Mouse (Mus musculus): Measurements from ENCODE around the gene Nudt8. TPM values are rescaled to one million over a fixed set of nuclear protein-coding genes. Genes with fewer than 3 reads are reported as not detected.
"Not testable (repeated sequence)": the region's sequence is repeated elsewhere in the genome, so short reads cannot be mapped to it uniquely, and the experiment has no call there.

The Nudt8 gene
- polyA plus RNA-seq (2014; fragmentation: Nextera tagmentation; extraction: Ambion mirVana): 26.8 and 30.3 TPM in 2 replicates

DNA sequence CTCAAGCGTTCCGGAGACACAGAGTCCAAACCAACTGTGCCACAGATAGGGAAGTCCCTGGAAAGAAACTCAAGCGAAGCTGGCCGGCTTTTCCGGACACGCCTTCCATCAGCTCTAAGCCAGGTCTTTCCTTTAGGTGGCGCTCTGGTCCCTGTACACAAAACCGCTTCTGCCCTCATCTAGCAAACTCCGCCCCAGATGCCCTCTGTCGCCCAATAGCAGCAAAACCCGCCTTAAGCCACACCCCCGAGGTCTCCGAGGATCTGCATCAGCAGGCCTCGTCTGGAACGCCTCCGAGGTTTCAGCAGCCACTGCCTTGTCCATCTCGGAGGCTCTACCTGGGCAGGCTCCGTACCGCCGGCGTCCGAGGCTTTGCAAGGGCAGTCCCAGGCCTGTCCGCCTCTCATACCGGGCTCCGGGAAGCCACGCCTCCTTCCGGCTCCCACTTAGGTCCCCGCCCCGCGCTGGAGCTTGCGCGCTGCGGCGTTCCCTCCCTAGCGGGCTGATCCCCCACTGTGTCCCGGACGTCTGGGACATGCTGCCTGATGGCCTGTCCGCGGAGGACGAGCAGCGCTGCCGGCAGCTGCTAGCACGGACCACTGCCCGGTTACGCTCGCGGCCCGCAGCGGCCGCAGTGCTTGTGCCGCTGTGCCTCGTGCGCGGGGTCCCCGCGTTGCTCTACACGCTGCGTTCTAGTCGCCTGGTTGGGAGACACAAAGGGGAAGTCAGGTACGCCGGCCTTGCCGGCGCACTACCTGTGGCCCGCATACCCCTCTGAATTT, at the start of gene Nudt8, which contains the start of gene Gm49405:
TSS of gene Nudt8 (plus strand) at position 462 of the 782 bp plus-strand sequence.
TSS of gene Gm49405 (plus strand) at position 508 of the 782 bp plus-strand sequence.
- Histone ChIP-seq H3K27me3 (ENCODE audit: control insufficient read depth, insufficient read depth, low read length) (no peaks in the 10 kb centered on the region), H3K4me2 (ENCODE audit: low read length) (peak within 1 kb of the TSS; percentile 89), H3K9ac (replicated peaks; ENCODE audit: low read length) (peak within 1 kb of the TSS; percentile 68), H3K4me1 (ENCODE audit: control insufficient read depth, insufficient read depth, low read length) (peaks cover 16% of the 10 kb centered on the region), H3K36me3 (ENCODE audit: control insufficient read depth, insufficient read depth, low read length) (peaks cover 4% of the 10 kb centered on the region), H3K9me3 (ENCODE audit: control insufficient read depth, low read length) (no peaks in the 10 kb centered on the region), H3K4me3 (replicated peaks; ENCODE audit: low read depth, low read length) (peak within 1 kb of the TSS; percentile 54), H3K27ac (replicated peaks; ENCODE audit: low read depth, low read length) (peak within 1 kb of the TSS; percentile 95)
- under 1% methylated on average over 64 of the region's 64 CpGs for WGBS
- peak; percentile 90 for ATAC-seq (ENCODE audit: low FRiP score, low TSS enrichment)
- peak; percentile 97 for DNase-seq

DNA sequence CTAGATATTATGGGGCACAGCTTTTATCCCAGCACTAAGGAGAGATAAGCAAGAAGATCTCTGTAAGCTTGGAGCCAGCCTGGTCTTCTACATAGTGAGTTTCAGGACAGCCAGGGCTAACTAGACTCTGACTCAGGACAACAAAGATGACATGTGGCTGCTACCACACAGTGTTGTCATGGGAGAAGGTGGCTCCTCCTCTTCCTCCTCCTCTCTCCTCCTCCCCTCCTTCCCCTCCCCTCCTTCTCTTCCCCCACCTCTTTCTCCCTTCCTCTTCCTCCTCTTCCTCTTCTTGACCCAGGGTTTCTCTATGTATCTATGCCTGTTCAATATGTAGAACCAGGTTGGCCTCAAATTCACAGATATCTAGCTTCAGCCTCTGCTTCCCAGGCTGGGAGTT, 48.9 kb upstream of the Nudt8 start:
- Histone ChIP-seq H3K4me1 (ENCODE audit: control insufficient read depth, insufficient read depth, low read length) (no peaks in the 10 kb centered on the region), H3K27ac (replicated peaks; ENCODE audit: low read depth, low read length) (no peak overlapping the region), H3K9me3 (ENCODE audit: control insufficient read depth, low read length) (no peaks in the 10 kb centered on the region), H3K27me3 (ENCODE audit: control insufficient read depth, insufficient read depth, low read length) (no peaks in the 10 kb centered on the region), H3K4me2 (ENCODE audit: low read length) (no peak overlapping the region), H3K36me3 (ENCODE audit: control insufficient read depth, insufficient read depth, low read length) (no peaks in the 10 kb centered on the region), H3K4me3 (replicated peaks; ENCODE audit: low read depth, low read length) (no peak overlapping the region), H3K9ac (replicated peaks; ENCODE audit: low read length) (no peak overlapping the region)
- DNase-seq: no peak
- no peak for ATAC-seq (ENCODE audit: low FRiP score, low TSS enrichment)

DNA sequence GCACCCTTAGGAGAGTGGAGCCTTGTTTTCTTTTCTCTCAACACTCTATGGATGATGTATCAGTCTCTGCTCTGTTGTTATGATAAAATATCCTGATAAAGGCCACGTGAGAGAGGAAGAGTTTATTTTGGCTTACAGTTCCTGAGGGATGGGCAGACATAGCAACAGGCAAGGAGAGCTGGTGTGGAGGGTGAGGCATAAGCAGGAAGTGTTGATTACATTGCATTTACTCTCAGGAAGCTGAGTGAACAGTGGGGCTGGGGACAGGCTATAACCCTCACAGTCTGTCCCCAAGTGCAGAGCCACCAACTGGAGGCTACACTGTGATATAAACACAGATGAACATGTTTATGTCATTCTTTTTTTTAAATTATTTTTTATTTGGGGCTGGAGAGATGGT, 48.3 kb upstream of the Nudt8 start:
- no peak overlapping the region for H3K4me2 ChIP-seq (ENCODE audit: low read length)
- H3K36me3 ChIP-seq (ENCODE audit: control insufficient read depth, insufficient read depth, low read length): no peaks in the 10 kb centered on the region
- no peaks in the 10 kb centered on the region for H3K9me3 ChIP-seq (ENCODE audit: control insufficient read depth, low read length)
- DNase-seq: no peak
- no peak overlapping the region for H3K9ac ChIP-seq (replicated peaks; ENCODE audit: low read length)
- no peak overlapping the region for H3K27ac ChIP-seq (replicated peaks; ENCODE audit: low read depth, low read length)
- 57% methylated on average over 1 of the region's 1 CpGs for WGBS
- ATAC-seq (ENCODE audit: low FRiP score, low TSS enrichment): no peak
- H3K4me3 ChIP-seq (replicated peaks; ENCODE audit: low read depth, low read length): no peak overlapping the region
- no peaks in the 10 kb centered on the region for H3K4me1 ChIP-seq (ENCODE audit: control insufficient read depth, insufficient read depth, low read length)
- no peaks in the 10 kb centered on the region for H3K27me3 ChIP-seq (ENCODE audit: control insufficient read depth, insufficient read depth, low read length)

DNA sequence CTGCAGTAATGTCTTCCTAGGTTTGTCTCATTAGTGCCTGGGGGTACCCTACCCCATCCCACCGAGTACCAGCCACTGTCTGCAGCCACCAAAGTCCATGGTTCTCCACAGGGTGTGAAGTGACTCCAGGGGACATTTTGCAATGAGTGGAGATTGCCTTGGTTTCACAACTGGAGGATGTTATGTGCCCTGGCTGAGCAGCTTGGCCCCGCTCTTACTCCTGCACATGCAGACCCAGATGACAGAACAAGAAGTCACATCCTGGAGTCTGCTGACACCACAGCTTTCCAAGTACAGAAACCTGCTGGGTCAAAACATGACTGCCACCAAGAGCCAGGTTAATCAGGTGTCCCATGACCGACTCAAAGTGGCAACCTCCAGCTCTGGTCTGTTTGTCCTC, 45.3 kb upstream of the Nudt8 start:
- Histone ChIP-seq H3K4me2 (ENCODE audit: low read length) (no peak overlapping the region), H3K27me3 (ENCODE audit: control insufficient read depth, insufficient read depth, low read length) (no peaks in the 10 kb centered on the region), H3K36me3 (ENCODE audit: control insufficient read depth, insufficient read depth, low read length) (no peaks in the 10 kb centered on the region), H3K9me3 (ENCODE audit: control insufficient read depth, low read length) (no peaks in the 10 kb centered on the region), H3K4me3 (replicated peaks; ENCODE audit: low read depth, low read length) (no peak overlapping the region), H3K27ac (replicated peaks; ENCODE audit: low read depth, low read length) (no peak overlapping the region), H3K4me1 (ENCODE audit: control insufficient read depth, insufficient read depth, low read length) (no peaks in the 10 kb centered on the region), H3K9ac (replicated peaks; ENCODE audit: low read length) (no peak overlapping the region)
- no peak for DNase-seq
- WGBS: 86% methylated on average over 3 of the region's 3 CpGs
- no peak for ATAC-seq (ENCODE audit: low FRiP score, low TSS enrichment)

DNA sequence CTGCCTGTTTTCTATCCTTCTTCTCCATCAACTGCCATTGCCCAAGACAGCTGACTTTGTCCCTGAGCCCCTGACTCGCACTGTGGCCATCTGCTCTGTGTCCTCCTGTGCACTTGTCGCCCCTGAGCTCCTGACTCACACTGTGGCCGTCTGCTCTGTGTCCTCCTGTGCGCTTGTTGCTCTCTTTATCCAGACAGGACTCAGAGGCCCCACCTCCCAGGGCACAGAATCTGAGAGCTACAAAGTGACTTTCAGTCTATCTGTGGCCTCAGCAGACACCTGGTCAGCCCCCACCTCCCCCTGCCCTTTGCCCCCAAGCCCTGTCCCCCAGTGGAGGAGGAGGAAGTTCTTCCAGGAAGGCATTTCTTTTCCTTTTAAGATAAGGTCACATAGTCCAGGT, 44.6 kb upstream of the Nudt8 start:
- Histone ChIP-seq H3K9me3 (ENCODE audit: control insufficient read depth, low read length) (no peaks in the 10 kb centered on the region), H3K4me2 (ENCODE audit: low read length) (no peak overlapping the region), H3K4me1 (ENCODE audit: control insufficient read depth, insufficient read depth, low read length) (no peaks in the 10 kb centered on the region), H3K36me3 (ENCODE audit: control insufficient read depth, insufficient read depth, low read length) (no peaks in the 10 kb centered on the region), H3K4me3 (replicated peaks; ENCODE audit: low read depth, low read length) (no peak overlapping the region), H3K27ac (replicated peaks; ENCODE audit: low read depth, low read length) (no peak overlapping the region), H3K27me3 (ENCODE audit: control insufficient read depth, insufficient read depth, low read length) (no peaks in the 10 kb centered on the region), H3K9ac (replicated peaks; ENCODE audit: low read length) (no peak overlapping the region)
- ATAC-seq (ENCODE audit: low FRiP score, low TSS enrichment) (no peak), DNase-seq (no peak)
- 60% methylated on average over 4 of the region's 4 CpGs for WGBS

DNA sequence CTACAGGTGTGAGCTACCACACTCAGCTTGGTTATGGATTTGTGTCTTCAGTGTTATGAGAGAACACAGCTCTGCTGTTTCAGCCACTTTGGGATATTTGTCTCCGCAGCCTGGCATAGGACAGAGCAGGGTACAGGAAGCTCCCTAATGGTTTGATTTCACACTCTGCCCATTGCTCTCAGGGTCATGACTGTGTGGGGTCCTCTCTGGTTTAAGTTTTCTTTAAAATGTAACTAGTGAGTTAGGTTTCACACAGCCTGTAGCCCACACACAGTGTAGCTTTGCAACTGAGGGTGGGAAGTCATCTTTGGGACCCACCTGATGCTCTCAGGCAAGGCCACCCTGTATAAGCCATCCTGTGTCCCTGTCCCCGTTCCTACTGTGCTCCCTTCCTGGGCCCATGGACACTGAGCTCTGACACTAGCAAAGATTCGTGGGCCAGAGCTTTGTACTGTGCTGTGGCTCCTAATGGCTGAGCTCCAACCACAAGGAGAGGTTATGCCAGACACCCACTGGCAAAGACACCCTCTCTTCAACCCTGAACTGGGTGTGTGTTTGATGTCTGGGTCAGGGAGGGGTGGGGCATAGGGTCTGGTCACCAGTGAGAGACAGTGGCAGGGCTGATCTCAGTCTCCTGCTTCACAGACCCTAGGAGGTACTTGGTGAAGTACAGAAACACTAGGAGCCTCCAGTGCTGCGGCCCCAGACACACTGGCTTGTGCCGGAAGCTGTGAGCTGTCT, 42.9 kb upstream of the Nudt8 start:
- not testable (repeated sequence) for ATAC-seq (ENCODE audit: low FRiP score, low TSS enrichment); H3K4me2 ChIP-seq (ENCODE audit: low read length); H3K36me3 ChIP-seq (ENCODE audit: control insufficient read depth, insufficient read depth, low read length); H3K27me3 ChIP-seq (ENCODE audit: control insufficient read depth, insufficient read depth, low read length); H3K9me3 ChIP-seq (ENCODE audit: control insufficient read depth, low read length); DNase-seq; H3K9ac ChIP-seq (replicated peaks; ENCODE audit: low read length); H3K27ac ChIP-seq (replicated peaks; ENCODE audit: low read depth, low read length); H3K4me3 ChIP-seq (replicated peaks; ENCODE audit: low read depth, low read length); H3K4me1 ChIP-seq (ENCODE audit: control insufficient read depth, insufficient read depth, low read length)
- 79% methylated on average over 5 of the region's 5 CpGs for WGBS

DNA sequence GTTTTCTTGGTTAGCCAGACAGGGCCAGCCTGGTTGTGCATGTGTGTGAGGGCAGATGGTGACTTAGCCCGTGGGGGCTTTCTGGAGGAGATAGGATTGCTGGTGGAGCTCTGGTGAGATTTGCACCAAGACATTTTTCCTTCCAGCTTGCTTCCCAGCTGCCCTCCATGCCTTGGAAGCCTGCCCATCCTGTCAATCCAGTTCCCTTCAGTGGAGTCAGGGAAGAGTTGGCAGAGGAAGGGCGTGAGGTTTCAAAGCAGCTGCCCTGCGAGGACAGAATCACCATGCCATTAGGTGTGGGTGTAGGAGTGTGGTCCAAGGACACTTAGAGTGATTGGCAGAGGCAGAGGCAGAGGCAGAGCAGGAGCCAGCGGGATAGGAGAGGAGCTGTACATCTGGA, 41.9 kb upstream of the Nudt8 start, which contains the start of gene Aldh3b3:
TSS of gene Aldh3b3 (plus strand) at position 176 of the 400 bp plus-strand sequence.
- Histone ChIP-seq H3K4me1 (ENCODE audit: control insufficient read depth, insufficient read depth, low read length) (no peaks in the 10 kb centered on the region), H3K9ac (replicated peaks; ENCODE audit: low read length) (no peak within 1 kb of the TSS), H3K36me3 (ENCODE audit: control insufficient read depth, insufficient read depth, low read length) (no peaks in the 10 kb centered on the region), H3K27me3 (ENCODE audit: control insufficient read depth, insufficient read depth, low read length) (no peaks in the 10 kb centered on the region), H3K4me2 (ENCODE audit: low read length) (no peak within 1 kb of the TSS), H3K9me3 (ENCODE audit: control insufficient read depth, low read length) (no peaks in the 10 kb centered on the region), H3K4me3 (replicated peaks; ENCODE audit: low read depth, low read length) (no peak within 1 kb of the TSS), H3K27ac (replicated peaks; ENCODE audit: low read depth, low read length) (no peak within 1 kb of the TSS)
- WGBS: 79% methylated on average over 4 of the region's 4 CpGs
- no peak for DNase-seq
- ATAC-seq (ENCODE audit: low FRiP score, low TSS enrichment): no peak

DNA sequence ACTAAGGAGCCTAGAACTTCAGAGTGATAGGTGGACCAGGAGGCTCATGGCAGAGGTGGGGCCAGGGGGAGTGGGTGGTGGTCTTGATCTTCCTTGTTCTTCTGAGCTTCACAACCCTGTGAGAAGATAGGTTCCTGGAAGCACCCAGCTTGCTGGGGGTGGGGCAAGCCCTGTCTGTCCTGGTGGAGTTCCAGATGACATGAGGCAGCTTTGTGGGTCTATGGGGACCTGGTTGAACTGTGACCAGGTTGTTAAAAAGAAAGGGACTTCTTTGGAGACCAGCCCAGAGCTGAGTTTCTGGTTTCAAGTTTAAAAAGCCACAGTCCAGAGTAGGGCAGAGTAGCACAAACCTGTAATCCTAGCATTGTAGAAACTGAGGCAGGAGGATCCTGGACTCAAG, 41.4 kb upstream of the Nudt8 start:
- no peaks in the 10 kb centered on the region for H3K9me3 ChIP-seq (ENCODE audit: control insufficient read depth, low read length)
- no peaks in the 10 kb centered on the region for H3K4me1 ChIP-seq (ENCODE audit: control insufficient read depth, insufficient read depth, low read length)
- no peak overlapping the region for H3K9ac ChIP-seq (replicated peaks; ENCODE audit: low read length)
- no peak overlapping the region for H3K27ac ChIP-seq (replicated peaks; ENCODE audit: low read depth, low read length)
- H3K4me3 ChIP-seq (replicated peaks; ENCODE audit: low read depth, low read length): no peak overlapping the region
- H3K4me2 ChIP-seq (ENCODE audit: low read length): no peak overlapping the region
- no peaks in the 10 kb centered on the region for H3K36me3 ChIP-seq (ENCODE audit: control insufficient read depth, insufficient read depth, low read length)
- DNase-seq: no peak
- H3K27me3 ChIP-seq (ENCODE audit: control insufficient read depth, insufficient read depth, low read length): no peaks in the 10 kb centered on the region
- ATAC-seq (ENCODE audit: low FRiP score, low TSS enrichment): no peak

DNA sequence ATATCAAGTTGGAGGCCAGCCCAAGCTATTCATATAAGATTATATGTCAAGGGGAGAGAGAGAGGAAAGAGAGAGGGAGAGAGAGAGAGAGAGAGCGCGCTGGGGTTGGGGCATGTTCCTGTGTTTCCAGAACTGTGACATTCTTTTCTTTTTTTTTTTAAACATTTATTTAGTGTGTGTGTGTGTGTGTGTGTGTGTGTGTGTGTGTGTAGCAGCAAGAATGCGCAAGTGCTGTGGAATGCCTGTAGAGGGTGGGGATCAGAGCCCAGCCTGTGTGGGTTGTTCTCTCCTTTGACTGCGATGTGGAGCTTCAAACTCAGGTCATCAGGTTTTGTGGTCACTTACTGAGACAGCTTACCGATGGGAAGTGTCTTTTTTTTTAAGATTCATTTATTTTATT, 40.2 kb upstream of the Nudt8 start:
- 90% methylated on average over 5 of the region's 5 CpGs for WGBS

More for the DNA sequence above, 40.2 kb upstream of the Nudt8 start:
- Histone ChIP-seq H3K9me3 (ENCODE audit: control insufficient read depth, low read length) (no peaks in the 10 kb centered on the region), H3K9ac (replicated peaks; ENCODE audit: low read length) (no peak overlapping the region), H3K36me3 (ENCODE audit: control insufficient read depth, insufficient read depth, low read length) (no peaks in the 10 kb centered on the region), H3K27ac (replicated peaks; ENCODE audit: low read depth, low read length) (no peak overlapping the region), H3K27me3 (ENCODE audit: control insufficient read depth, insufficient read depth, low read length) (no peaks in the 10 kb centered on the region), H3K4me3 (replicated peaks; ENCODE audit: low read depth, low read length) (no peak overlapping the region), H3K4me1 (ENCODE audit: control insufficient read depth, insufficient read depth, low read length) (no peaks in the 10 kb centered on the region), H3K4me2 (ENCODE audit: low read length) (no peak overlapping the region)
- ATAC-seq (ENCODE audit: low FRiP score, low TSS enrichment) (no peak), DNase-seq (no peak)
